Mouse (Mus musculus): Measurements from ENCODE around the gene Rrh.
"Not testable (repeated sequence)": the region's sequence is repeated elsewhere in the genome, so short reads cannot be mapped to it uniquely, and the experiment has no call there.

Rrh gene

GRCm38 (mm10) chr3:129781435-129781834, 41.0 kb downstream of the Rrh start:
- DNase-seq: no peak

GRCm38 (mm10) chr3:129771210-129771609, 51.2 kb downstream of the Rrh start:
- DNase-seq: no peak

GRCm38 (mm10) chr3:129766971-129767794, 55.2 kb downstream of the Rrh start:
- DNase-seq: no peak

- no peak for DNase-seq
Measured at GRCm38 (mm10) chr3:129766106-129766505, 56.3 kb downstream of the Rrh start.

GRCm38 (mm10) chr3:129757599-129757998, 64.8 kb downstream of the Rrh start:
- not testable (repeated sequence) for DNase-seq

- DNase-seq: peak in 1 of 2 experiments; percentile 3
Measured at GRCm38 (mm10) chr3:129754650-129755604, 67.5 kb downstream of the Rrh start, which contains the start of gene Egf. Egf (minus strand) TSS chr3:129755316.

Data from cerebellum, adult 18-20 months (tissue).